Mouse (Mus musculus): ENCODE results near the gene Ankrd52. TPM values are rescaled to one million over a fixed set of nuclear protein-coding genes. Genes with fewer than 3 reads are reported as not detected.

Gene Ankrd52
- polyA plus RNA-seq, 1 experiment from 2014 or later, result 4.3 TPM

GRCm38 (mm10) chr10:128336597-128336996, 40.3 kb upstream of the Ankrd52 start:
- no peak for TF ChIP-seq CTCF (IDR thresholded peaks at IDR 0.05; ENCODE audit: low read depth)
- TF ChIP-seq EP300 (optimal IDR thresholded peaks at IDR 0.05), result no peak
- H3K9ac ChIP-seq (ENCODE audit: low read length), result no peak overlapping the region; the same call in 1 of the 2 replicates
- no peaks in the 10 kb centered on the region for H3K27me3 ChIP-seq (ENCODE audit: control insufficient read depth, insufficient read depth, low read length)
- DNase-seq (ENCODE audit: low spot score) (no peak), ATAC-seq (ENCODE audit: low FRiP score, low TSS enrichment) (no peak)
- H3K9me3 ChIP-seq (ENCODE audit: control insufficient read depth, low read length), result no peaks in the 10 kb centered on the region
- H3K4me2 ChIP-seq (replicated peaks; ENCODE audit: low read depth), result no peak overlapping the region; the same call in 1 of the 2 replicates
- no peak overlapping the region for H3K4me3 ChIP-seq (ENCODE audit: low read depth, low read length)
- H3K36me3 ChIP-seq (ENCODE audit: control insufficient read depth, insufficient read depth, low read length), result no peaks in the 10 kb centered on the region
- WGBS, result 74% methylated on average over 3 of the region's 3 CpGs
- peak overlapping the region; percentile 97; the same call in 1 of the 2 replicates for H3K27ac ChIP-seq (replicated peaks)
- H3K4me1 ChIP-seq (replicated peaks; ENCODE audit: control insufficient read depth, insufficient read depth), result peaks cover 3% of the 10 kb centered on the region; the same call in 1 of the 2 replicates

GRCm38 (mm10) chr10:128337306-128338181, 39.4 kb upstream of the Ankrd52 start, which contains the start of gene Cs:
Gene Cs (plus strand): TSS chr10:128337734.
- Histone ChIP-seq H3K36me3 (ENCODE audit: control insufficient read depth, insufficient read depth, low read length) (no peaks in the 10 kb centered on the region), H3K4me3 (ENCODE audit: low read depth, low read length) (peak within 1 kb of the TSS; percentile 84), H3K27ac (replicated peaks) (peak within 1 kb of the TSS; percentile 97), H3K4me1 (replicated peaks; ENCODE audit: control insufficient read depth, insufficient read depth) (peaks cover 3% of the 10 kb centered on the region; the same call in 1 of the 2 replicates), H3K27me3 (ENCODE audit: control insufficient read depth, insufficient read depth, low read length) (no peaks in the 10 kb centered on the region), H3K9ac (ENCODE audit: low read length) (peak within 1 kb of the TSS; percentile 89), H3K9me3 (ENCODE audit: control insufficient read depth, low read length) (no peaks in the 10 kb centered on the region), H3K4me2 (replicated peaks; ENCODE audit: low read depth) (peak within 1 kb of the TSS; percentile 85)
- ATAC-seq (ENCODE audit: low FRiP score, low TSS enrichment), result peak; percentile 95
- under 1% methylated on average over 58 of the region's 61 CpGs for WGBS
- DNase-seq (ENCODE audit: low spot score), result peak; percentile 97
- peak; percentile 12; the same call in 1 of the 2 replicates for TF ChIP-seq CTCF (IDR thresholded peaks at IDR 0.05; ENCODE audit: low read depth)
- TF ChIP-seq EP300 (optimal IDR thresholded peaks at IDR 0.05), result peak; percentile 85

- Histone ChIP-seq H3K4me1 (replicated peaks; ENCODE audit: control insufficient read depth, insufficient read depth) (peaks cover 3% of the 10 kb centered on the region; the same call in 1 of the 2 replicates), H3K27ac (replicated peaks) (peak overlapping the region; percentile 97), H3K4me2 (replicated peaks; ENCODE audit: low read depth) (peak overlapping the region; percentile 85), H3K36me3 (ENCODE audit: control insufficient read depth, insufficient read depth, low read length) (no peaks in the 10 kb centered on the region), H3K27me3 (ENCODE audit: control insufficient read depth, insufficient read depth, low read length) (no peaks in the 10 kb centered on the region), H3K9ac (ENCODE audit: low read length) (peak overlapping the region; percentile 89), H3K9me3 (ENCODE audit: control insufficient read depth, low read length) (no peaks in the 10 kb centered on the region), H3K4me3 (ENCODE audit: low read depth, low read length) (peak overlapping the region; percentile 84)
- ATAC-seq (ENCODE audit: low FRiP score, low TSS enrichment) (peak; percentile 43), DNase-seq (ENCODE audit: low spot score) (no peak)
- no peak for TF ChIP-seq CTCF (IDR thresholded peaks at IDR 0.05; ENCODE audit: low read depth)
- no peak for TF ChIP-seq EP300 (optimal IDR thresholded peaks at IDR 0.05)
- WGBS, result 11% methylated on average over 5 of the region's 5 CpGs
Measured at GRCm38 (mm10) chr10:128338415-128338814, 38.5 kb upstream of the Ankrd52 start.

- WGBS, result 44% methylated on average over 2 of the region's 2 CpGs
- ATAC-seq (ENCODE audit: low FRiP score, low TSS enrichment) (no peak), DNase-seq (ENCODE audit: low spot score) (no peak)
- no peaks in the 10 kb centered on the region for H3K27me3 ChIP-seq (ENCODE audit: control insufficient read depth, insufficient read depth, low read length)
- H3K36me3 ChIP-seq (ENCODE audit: control insufficient read depth, insufficient read depth, low read length), result no peaks in the 10 kb centered on the region
- H3K4me1 ChIP-seq (replicated peaks; ENCODE audit: control insufficient read depth, insufficient read depth), result peaks cover 3% of the 10 kb centered on the region; the same call in 1 of the 2 replicates
- peak overlapping the region; percentile 89; the same call in 1 of the 2 replicates for H3K9ac ChIP-seq (ENCODE audit: low read length)
- peak overlapping the region; percentile 84 for H3K4me3 ChIP-seq (ENCODE audit: low read depth, low read length)
- peak overlapping the region; percentile 97; the same call in 1 of the 2 replicates for H3K27ac ChIP-seq (replicated peaks)
- H3K9me3 ChIP-seq (ENCODE audit: control insufficient read depth, low read length), result no peaks in the 10 kb centered on the region
- TF ChIP-seq EP300 (optimal IDR thresholded peaks at IDR 0.05) (no peak), CTCF (IDR thresholded peaks at IDR 0.05; ENCODE audit: low read depth) (no peak)
- peak overlapping the region; percentile 85 for H3K4me2 ChIP-seq (replicated peaks; ENCODE audit: low read depth)
Measured at GRCm38 (mm10) chr10:128338948-128339347, 38.0 kb upstream of the Ankrd52 start.

- Histone ChIP-seq H3K4me2 (replicated peaks; ENCODE audit: low read depth) (no peak overlapping the region), H3K27ac (replicated peaks) (no peak overlapping the region), H3K9ac (ENCODE audit: low read length) (peak overlapping the region; percentile 18; the same call in 1 of the 2 replicates), H3K4me1 (replicated peaks; ENCODE audit: control insufficient read depth, insufficient read depth) (peaks cover 3% of the 10 kb centered on the region; the same call in 1 of the 2 replicates), H3K36me3 (ENCODE audit: control insufficient read depth, insufficient read depth, low read length) (no peaks in the 10 kb centered on the region), H3K27me3 (ENCODE audit: control insufficient read depth, insufficient read depth, low read length) (no peaks in the 10 kb centered on the region), H3K9me3 (ENCODE audit: control insufficient read depth, low read length) (no peaks in the 10 kb centered on the region), H3K4me3 (ENCODE audit: low read depth, low read length) (no peak overlapping the region)
- 80% methylated on average over 2 of the region's 2 CpGs for WGBS
- ATAC-seq (ENCODE audit: low FRiP score, low TSS enrichment) (no peak), DNase-seq (ENCODE audit: low spot score) (no peak)
- peak; percentile 64 for TF ChIP-seq CTCF (IDR thresholded peaks at IDR 0.05; ENCODE audit: low read depth)
- TF ChIP-seq EP300 (optimal IDR thresholded peaks at IDR 0.05), result no peak
Measured at GRCm38 (mm10) chr10:128340257-128340656, 36.7 kb upstream of the Ankrd52 start.
